Mouse (Mus musculus) thymus, adult 18-20 months (tissue): ENCODE results near the gene Tsr2.

Experiments used
- DNase-seq, 2 experiments: peaks; one replicate each; pipeline ENCODE4 v3.0.0; 2022; ENCODE audit warnings: mixed read lengths in 2 of 2

Tsr2 gene

GRCm38 (mm10) chrX:151046321-151046720, 50.0 kb downstream of the Tsr2 start:
- DNase-seq: no peak

DNA sequence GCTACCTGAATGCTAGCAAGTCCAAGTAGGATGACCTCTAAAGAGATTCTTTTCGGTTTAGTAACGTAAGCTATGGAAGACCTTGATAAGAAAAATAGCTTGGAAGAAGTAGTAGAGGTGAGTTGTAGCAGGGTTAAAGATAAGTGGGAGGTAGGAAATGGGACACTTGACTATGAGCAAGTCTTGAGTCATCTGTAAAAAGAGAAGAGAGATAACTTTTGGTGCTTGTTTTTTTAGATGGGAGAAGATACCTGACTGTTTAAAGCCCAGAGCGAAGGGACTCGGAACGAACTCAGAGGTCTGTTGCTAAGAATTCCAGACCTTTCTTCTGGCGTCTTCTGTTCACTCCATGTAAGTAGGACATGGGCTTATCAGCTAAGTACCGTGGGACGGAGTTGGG, 50.5 kb downstream of the Tsr2 start, which contains the start of gene Fgd1:
Gene Fgd1 (plus strand): TSS at position 301 of the 400 bp plus-strand sequence.
- no peak for DNase-seq

DNA sequence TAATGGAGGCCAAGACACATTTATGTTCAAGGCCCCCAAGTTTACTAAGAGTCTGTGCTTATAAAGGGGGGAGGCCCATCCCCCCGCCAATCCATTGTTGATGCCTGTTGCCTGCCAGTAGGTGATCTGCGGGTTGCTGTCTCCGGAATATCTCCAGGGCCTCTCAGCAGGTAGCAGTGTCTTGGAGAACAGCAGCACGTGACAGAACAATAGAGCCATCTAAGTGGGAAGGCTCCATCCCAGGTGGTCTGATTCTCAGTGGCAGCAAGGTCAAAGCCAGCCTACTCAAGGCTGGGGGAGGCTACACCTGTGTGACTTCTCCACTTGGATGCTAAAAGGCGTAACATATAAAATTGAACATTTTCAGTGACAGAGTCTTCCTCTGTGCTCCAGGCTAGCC, 55.1 kb downstream of the Tsr2 start:
- DNase-seq: no peak
